Mouse (Mus musculus): Measurements from ENCODE around the gene Sytl3. TPM values are rescaled to one million over a fixed set of nuclear protein-coding genes. Genes with fewer than 3 reads are reported as not detected.
A peak's percentile ranks its signal among the peaks of the same experiment; 100 is the strongest.

Gene Sytl3
- polyA plus RNA-seq, 1 experiment from 2014 or later: 0.30 TPM

- Histone ChIP-seq H3K27ac (no peak overlapping the region), H3K9me3 (replicated peaks) (no peaks in the 10 kb centered on the region), H3K27me3 (no peaks in the 10 kb centered on the region), H3K4me3 (no peak overlapping the region), H3K36me3 (no peaks in the 10 kb centered on the region), H3K4me1 (replicated peaks) (no peaks in the 10 kb centered on the region), H3K4me2 (no peak overlapping the region), H3K9ac (no peak overlapping the region)
- 28% methylated on average over 6 of the region's 6 CpGs for WGBS
- peak; percentile 31; the same call in 1 of the 2 replicates for ATAC-seq (replicated peaks; ENCODE audit: insufficient number of reproducible peaks, insufficient read depth, low FRiP score, low read depth)
These were observed 70.4 kb downstream of the Sytl3 start for GRCm38 (mm10) chr17:6729244-6729742.

GRCm38 (mm10) chr17:6731132-6731531 lies 72.2 kb downstream of the Sytl3 start:
- Histone ChIP-seq H3K4me3 (no peak overlapping the region), H3K4me1 (replicated peaks) (peaks cover 5% of the 10 kb centered on the region; the same call in 1 of the 2 replicates), H3K9me3 (replicated peaks) (no peaks in the 10 kb centered on the region), H3K4me2 (no peak overlapping the region), H3K9ac (no peak overlapping the region), H3K27ac (no peak overlapping the region), H3K27me3 (no peaks in the 10 kb centered on the region), H3K36me3 (no peaks in the 10 kb centered on the region)
- WGBS: 75% methylated on average over 8 of the region's 8 CpGs
- ATAC-seq (replicated peaks; ENCODE audit: insufficient number of reproducible peaks, insufficient read depth, low FRiP score, low read depth): no peak

- no peaks in the 10 kb centered on the region for H3K36me3 ChIP-seq
- no peak overlapping the region for H3K4me2 ChIP-seq
- no peak overlapping the region for H3K27ac ChIP-seq
- no peak overlapping the region for H3K9ac ChIP-seq
- H3K27me3 ChIP-seq: no peaks in the 10 kb centered on the region
- no peak for ATAC-seq (replicated peaks; ENCODE audit: insufficient number of reproducible peaks, insufficient read depth, low FRiP score, low read depth)
- no peaks in the 10 kb centered on the region for H3K9me3 ChIP-seq (replicated peaks)
- peaks cover 5% of the 10 kb centered on the region; the same call in 1 of the 2 replicates for H3K4me1 ChIP-seq (replicated peaks)
- 91% methylated on average over 12 of the region's 12 CpGs for WGBS
- no peak overlapping the region for H3K4me3 ChIP-seq
These were observed 72.7 kb downstream of the Sytl3 start for GRCm38 (mm10) chr17:6731634-6732033.

GRCm38 (mm10) chr17:6732665-6733064 lies 73.8 kb downstream of the Sytl3 start:
- H3K9ac ChIP-seq: no peak overlapping the region
- WGBS: 85% methylated on average over 4 of the region's 4 CpGs
- H3K27ac ChIP-seq: no peak overlapping the region
- no peaks in the 10 kb centered on the region; the same call in 1 of the 2 replicates for H3K36me3 ChIP-seq
- no peaks in the 10 kb centered on the region for H3K9me3 ChIP-seq (replicated peaks)
- H3K4me2 ChIP-seq: no peak overlapping the region
- no peak overlapping the region for H3K4me3 ChIP-seq
- peaks cover 8% of the 10 kb centered on the region; the same call in 1 of the 2 replicates for H3K4me1 ChIP-seq (replicated peaks)
- no peaks in the 10 kb centered on the region for H3K27me3 ChIP-seq
- no peak for ATAC-seq (replicated peaks; ENCODE audit: insufficient number of reproducible peaks, insufficient read depth, low FRiP score, low read depth)

GRCm38 (mm10) chr17:6733322-6733875 lies 74.5 kb downstream of the Sytl3 start:
- Histone ChIP-seq H3K9me3 (replicated peaks) (no peaks in the 10 kb centered on the region), H3K4me2 (no peak overlapping the region), H3K27ac (no peak overlapping the region), H3K4me3 (no peak overlapping the region), H3K36me3 (peaks cover 5% of the 10 kb centered on the region; the same call in 1 of the 2 replicates), H3K9ac (no peak overlapping the region), H3K4me1 (replicated peaks) (peaks cover 8% of the 10 kb centered on the region; the same call in 1 of the 2 replicates), H3K27me3 (no peaks in the 10 kb centered on the region)
- ATAC-seq (replicated peaks; ENCODE audit: insufficient number of reproducible peaks, insufficient read depth, low FRiP score, low read depth): no peak
- 91% methylated on average over 10 of the region's 10 CpGs for WGBS

- Histone ChIP-seq H3K9ac (no peak overlapping the region), H3K4me3 (no peak overlapping the region), H3K27ac (no peak overlapping the region), H3K27me3 (no peaks in the 10 kb centered on the region), H3K36me3 (peaks cover 19% of the 10 kb centered on the region), H3K9me3 (replicated peaks) (no peaks in the 10 kb centered on the region), H3K4me2 (no peak overlapping the region), H3K4me1 (replicated peaks) (peaks cover 8% of the 10 kb centered on the region; the same call in 1 of the 2 replicates)
- WGBS: 79% methylated on average over 12 of the region's 12 CpGs
- ATAC-seq (replicated peaks; ENCODE audit: insufficient number of reproducible peaks, insufficient read depth, low FRiP score, low read depth): no peak
These were observed 76.0 kb downstream of the Sytl3 start for GRCm38 (mm10) chr17:6734746-6735441.

GRCm38 (mm10) chr17:6736306-6737272 lies 77.7 kb downstream of the Sytl3 start:
- Histone ChIP-seq H3K9ac (no peak overlapping the region), H3K9me3 (replicated peaks) (no peaks in the 10 kb centered on the region), H3K27ac (no peak overlapping the region), H3K27me3 (no peaks in the 10 kb centered on the region), H3K4me1 (replicated peaks) (peaks cover 12% of the 10 kb centered on the region), H3K36me3 (peaks cover 34% of the 10 kb centered on the region), H3K4me3 (no peak overlapping the region), H3K4me2 (no peak overlapping the region)
- no peak for ATAC-seq (replicated peaks; ENCODE audit: insufficient number of reproducible peaks, insufficient read depth, low FRiP score, low read depth)
- WGBS: 54% methylated on average over 15 of the region's 15 CpGs

- Histone ChIP-seq H3K9me3 (replicated peaks) (no peaks in the 10 kb centered on the region), H3K27me3 (no peaks in the 10 kb centered on the region), H3K4me2 (no peak overlapping the region), H3K9ac (no peak overlapping the region), H3K27ac (no peak overlapping the region), H3K4me3 (no peak overlapping the region), H3K4me1 (replicated peaks) (peaks cover 20% of the 10 kb centered on the region), H3K36me3 (peaks cover 34% of the 10 kb centered on the region)
- ATAC-seq (replicated peaks; ENCODE audit: insufficient number of reproducible peaks, insufficient read depth, low FRiP score, low read depth): no peak
- 81% methylated on average over 12 of the region's 12 CpGs for WGBS
These were observed 78.5 kb downstream of the Sytl3 start for GRCm38 (mm10) chr17:6737273-6737997.

GRCm38 (mm10) chr17:6738836-6739235 lies 79.9 kb downstream of the Sytl3 start:
- H3K27ac ChIP-seq: no peak overlapping the region
- peaks cover 34% of the 10 kb centered on the region for H3K36me3 ChIP-seq
- no peak overlapping the region for H3K9ac ChIP-seq
- H3K4me3 ChIP-seq: no peak overlapping the region
- ATAC-seq (replicated peaks; ENCODE audit: insufficient number of reproducible peaks, insufficient read depth, low FRiP score, low read depth): no peak
- H3K4me2 ChIP-seq: no peak overlapping the region
- peaks cover 34% of the 10 kb centered on the region for H3K4me1 ChIP-seq (replicated peaks)
- H3K9me3 ChIP-seq (replicated peaks): no peaks in the 10 kb centered on the region
- WGBS: 86% methylated on average over 7 of the region's 7 CpGs
- no peaks in the 10 kb centered on the region for H3K27me3 ChIP-seq

- peaks cover 37% of the 10 kb centered on the region for H3K4me1 ChIP-seq (replicated peaks)
- no peaks in the 10 kb centered on the region for H3K9me3 ChIP-seq (replicated peaks)
- WGBS: 82% methylated on average over 13 of the region's 13 CpGs
- no peaks in the 10 kb centered on the region for H3K27me3 ChIP-seq
- no peak overlapping the region for H3K9ac ChIP-seq
- H3K36me3 ChIP-seq: peaks cover 34% of the 10 kb centered on the region
- ATAC-seq (replicated peaks; ENCODE audit: insufficient number of reproducible peaks, insufficient read depth, low FRiP score, low read depth): no peak
- H3K27ac ChIP-seq: no peak overlapping the region
- no peak overlapping the region for H3K4me2 ChIP-seq
- no peak overlapping the region for H3K4me3 ChIP-seq
These were observed 80.4 kb downstream of the Sytl3 start for GRCm38 (mm10) chr17:6739266-6739665.
